Comparison of ENCODE assay signal across 17 mouse cellular contexts in genomic region chr14:73874337-73874736, GRCm38 (mm10).
"Had no signal": no experiment of that assay in that cellular context is flagged by ENCODE, and none has a peak within 500 bp of the region (broad histone marks: within the 10 kb centered on the region; RNA-seq: fewer than 3 reads in every experiment).

No protein-coding gene starts in this region.

- H3K27me3 ChIP-seq: lung, embryonic 15.5 days; megakaryocyte, embryonic 14.5 days; midbrain, embryonic 13.5 days; midbrain, embryonic 15.5 days; neural tube, embryonic 12.5 days; stomach, embryonic 15.5 days had no signal

- DNase-seq: lung, adult 2 months; lung, postnatal 14 days; lung, postnatal 36 days; right cerebral cortex, postnatal 14 days; thymus, adult 18-20 months; thymus, postnatal 14 days; thymus, postnatal 36 days had no signal

- H3K9me3 ChIP-seq: lung, embryonic 15.5 days; megakaryocyte, embryonic 14.5 days; midbrain, embryonic 13.5 days; midbrain, embryonic 15.5 days; neural tube, embryonic 12.5 days; stomach, embryonic 15.5 days had no signal

- H3K27ac ChIP-seq: lung, embryonic 15.5 days; macrophage; midbrain, embryonic 13.5 days; midbrain, embryonic 15.5 days; neural tube, embryonic 12.5 days; stomach, embryonic 15.5 days; stomach, postnatal 0 days had no signal

- H3K36me3 ChIP-seq: lung, embryonic 15.5 days; midbrain, embryonic 13.5 days; midbrain, embryonic 15.5 days; neural tube, embryonic 12.5 days; stomach, embryonic 15.5 days had no signal

- H3K4me3 ChIP-seq: lung, embryonic 15.5 days; megakaryocyte, embryonic 14.5 days; midbrain, embryonic 13.5 days; midbrain, embryonic 15.5 days; neural tube, embryonic 12.5 days; stomach, embryonic 15.5 days had no signal

- H3K4me1 ChIP-seq: lung, embryonic 15.5 days; megakaryocyte, embryonic 14.5 days; midbrain, embryonic 13.5 days; midbrain, embryonic 15.5 days; neural tube, embryonic 12.5 days; stomach, embryonic 15.5 days had no signal

- ATAC-seq: lung, postnatal 0 days; midbrain, embryonic 13.5 days; midbrain, embryonic 15.5 days had no signal

- H3K9ac ChIP-seq: lung, embryonic 15.5 days; midbrain, embryonic 13.5 days; midbrain, embryonic 15.5 days; neural tube, embryonic 12.5 days; stomach, embryonic 15.5 days had no signal

- H3K4me2 ChIP-seq: lung, embryonic 15.5 days; midbrain, embryonic 11.5 days; midbrain, embryonic 13.5 days; midbrain, embryonic 15.5 days; neural tube, embryonic 12.5 days; stomach, embryonic 15.5 days had no signal
